Mouse (Mus musculus) MEL (cell line): ENCODE data around the gene Adap1. TPM values are rescaled to one million over a fixed set of nuclear protein-coding genes. Genes with fewer than 3 reads are reported as not detected.

Experiments
- DNase-seq: peaks from one replicate; pipeline ENCODE4 v3.0.0; 2011; ENCODE audit warnings: low read depth, low spot score
- H3K27ac ChIP-seq: 2 replicates; pipeline ENCODE4 v1.5.1; 2012; ENCODE audit warnings: low read depth, mild to moderate bottlenecking, control low read depth, low read length, moderate library complexity; ENCODE audit not compliant: control insufficient read depth
- H3K27me3 ChIP-seq, 2 experiments: fragments of 150-350 bp in 1 of 2; sonication (generic) in 1 of 2; 2 replicates each; pipeline ENCODE4 v1.6.1; 2012; ENCODE audit warnings: low read length in 2 of 2, mild to moderate bottlenecking in 2 of 2, improper control_type of control experiment in 1 of 2, moderate library complexity in 1 of 2; ENCODE audit not compliant: insufficient read depth in 2 of 2, control insufficient read depth in 1 of 2
- H3K36me3 ChIP-seq, 2 experiments: 2 replicates each; pipeline ENCODE4 v1.6.1; 2012 to 2014; ENCODE audit warnings: low read length in 2 of 2, improper control_type of control experiment in 1 of 2, inconsistent platforms in 1 of 2, mild to moderate bottlenecking in 1 of 2; ENCODE audit not compliant: insufficient read depth in 2 of 2, control insufficient read depth in 1 of 2
- H3K4me1 ChIP-seq, 2 experiments: fragments of 150-350 bp in 1 of 2; sonication (generic) in 1 of 2; 2 replicates each; pipeline ENCODE4 v1.6.1; 2012; ENCODE audit warnings: low read length in 2 of 2, improper control_type of control experiment in 1 of 2, mild to moderate bottlenecking in 1 of 2; ENCODE audit not compliant: insufficient read depth in 2 of 2, control insufficient read depth in 1 of 2
- H3K4me3 ChIP-seq, 2 experiments: fragments of 150-350 bp in 1 of 2; sonication (generic) in 1 of 2; 2 replicates each; pipeline ENCODE4 v1.5.1; 2012; ENCODE audit warnings: low read depth in 2 of 2, low read length in 2 of 2, mild to moderate bottlenecking in 2 of 2, moderate library complexity in 2 of 2, control low read depth in 1 of 2, improper control_type of control experiment in 1 of 2; ENCODE audit not compliant: control insufficient read depth in 1 of 2, insufficient read depth in 1 of 2
- H3K79me2 ChIP-seq: 2 replicates; pipeline ENCODE4 v1.6.1; 2012; ENCODE audit warnings: mild to moderate bottlenecking, low read length, moderate library complexity; ENCODE audit not compliant: control insufficient read depth, poor library complexity, insufficient read depth
- H3K9ac ChIP-seq: 2 replicates; pipeline ENCODE4 v1.6.1; 2012; ENCODE audit warnings: low read depth, mild to moderate bottlenecking, control low read depth, low read length, moderate library complexity; ENCODE audit not compliant: control insufficient read depth, poor library complexity, severe bottlenecking
- H3K9me3 ChIP-seq: fragments of 150-350 bp; sonication (generic); replicated peaks from 2 replicates; pipeline ENCODE4 v1.6.1; 2012; ENCODE audit warnings: mild to moderate bottlenecking, low read length, improper control_type of control experiment, moderate library complexity; ENCODE audit not compliant: insufficient read depth
- BHLHE40 ChIP-seq: IDR thresholded peaks from 2 replicates; pipeline ENCODE4 v1.6.1; 2012; ENCODE audit warnings: low read depth, mild to moderate bottlenecking, inconsistent platforms, low read length, improper control_type of control experiment, borderline replicate concordance
- CHD2 ChIP-seq: IDR thresholded peaks from 2 replicates; pipeline ENCODE4 v1.6.1; 2011; ENCODE audit warnings: low read length, improper control_type of control experiment
- CTCF ChIP-seq, 3 experiments: IDR thresholded peaks in 2 of 3; conservative IDR thresholded peaks in 1 of 3; 2 replicates each; pipeline ENCODE4 v1.5.1; 2011 to 2012; ENCODE audit warnings: low read length in 3 of 3, low read depth in 2 of 3, mild to moderate bottlenecking in 2 of 3, improper control_type of control experiment in 1 of 3, inconsistent platforms in 1 of 3, mixed read lengths in 1 of 3, moderate library complexity in 1 of 3; ENCODE audit not compliant: control insufficient read depth in 1 of 3, insufficient read depth in 1 of 3, poor library complexity in 1 of 3, severe bottlenecking in 1 of 3
- EP300 ChIP-seq, 2 experiments: IDR thresholded peaks; 2 replicates each; pipeline ENCODE4 v1.6.1; 2011; ENCODE audit warnings: improper control_type of control experiment in 2 of 2, low read length in 2 of 2, low read depth in 1 of 2, mild to moderate bottlenecking in 1 of 2
- HCFC1 ChIP-seq: IDR thresholded peaks from 2 replicates; pipeline ENCODE4 v1.6.1; 2012; ENCODE audit warnings: low read depth, mild to moderate bottlenecking, inconsistent platforms, low read length, improper control_type of control experiment, moderate library complexity
- KAT2A ChIP-seq: conservative IDR thresholded peaks from 2 replicates; pipeline ENCODE4 v1.6.1; 2012; ENCODE audit warnings: low read depth, low read length, improper control_type of control experiment, inconsistent platforms
- MAFK ChIP-seq: IDR thresholded peaks from 2 replicates; pipeline ENCODE4 v1.6.1; 2011; ENCODE audit warnings: low read depth, mild to moderate bottlenecking, low read length, improper control_type of control experiment, borderline replicate concordance
- MEF2A ChIP-seq: IDR thresholded peaks from 2 replicates; pipeline ENCODE4 v1.6.1; 2014; ENCODE audit warnings: low read depth, mild to moderate bottlenecking, inconsistent platforms, low read length, improper control_type of control experiment; ENCODE audit not compliant: poor library complexity, insufficient replicate concordance, severe bottlenecking; ENCODE audit errors: extremely low read depth
- MXI1 ChIP-seq: IDR thresholded peaks from 2 replicates; pipeline ENCODE4 v1.6.1; 2011; ENCODE audit warnings: mild to moderate bottlenecking, low read depth, low read length, improper control_type of control experiment
- MYB ChIP-seq: IDR thresholded peaks from 2 replicates; pipeline ENCODE4 v1.6.1; 2011; ENCODE audit warnings: mild to moderate bottlenecking, low read depth, low read length, improper control_type of control experiment
- POLR2AphosphoS5 ChIP-seq: IDR thresholded peaks from 2 replicates; pipeline ENCODE4 v1.6.1; 2012; ENCODE audit warnings: low read depth, borderline replicate concordance, mild to moderate bottlenecking, inconsistent platforms, low read length, moderate library complexity, mixed read lengths
- RAD21 ChIP-seq: IDR thresholded peaks from 2 replicates; pipeline ENCODE4 v1.6.1; 2011; ENCODE audit warnings: mild to moderate bottlenecking, low read depth, low read length, improper control_type of control experiment
- SIN3A ChIP-seq: IDR thresholded peaks from 2 replicates; pipeline ENCODE4 v1.6.1; 2012; ENCODE audit warnings: low read length, improper control_type of control experiment, inconsistent platforms
- SMC3 ChIP-seq: IDR thresholded peaks from 2 replicates; pipeline ENCODE4 v1.6.1; 2011; ENCODE audit warnings: low read depth, low read length, improper control_type of control experiment
- UBTF ChIP-seq: IDR thresholded peaks from 2 replicates; pipeline ENCODE4 v1.6.1; 2012; ENCODE audit warnings: low read depth, mild to moderate bottlenecking, inconsistent platforms, low read length, improper control_type of control experiment, moderate library complexity, borderline replicate concordance; ENCODE audit not compliant: insufficient read depth
- USF1 ChIP-seq: IDR thresholded peaks from 2 replicates; pipeline ENCODE4 v1.6.1; 2014; ENCODE audit warnings: low read depth, mild to moderate bottlenecking, inconsistent platforms, low read length, improper control_type of control experiment, moderate library complexity
- ZC3H11A ChIP-seq: IDR thresholded peaks from 2 replicates; pipeline ENCODE4 v1.6.1; 2012; ENCODE audit warnings: low read depth, mild to moderate bottlenecking, inconsistent platforms, low read length, improper control_type of control experiment
- polyA plus RNA-seq, 2 experiments: library from polyadenylated mRNA; stranded (reverse) in 1 of 2; unstranded in 1 of 2; fragments of >175 nt in 1 of 2; fragments of >200 nt in 1 of 2; gene quantifications; 2 replicates each; pipeline versions ENCODE4 v1.2.1 to v1.2.4; 2012; ENCODE audit warnings: low replicate concordance in 2 of 2, low read depth in 1 of 2; ENCODE audit not compliant: insufficient read length in 2 of 2, insufficient read depth in 1 of 2, missing spikeins in 1 of 2
- total RNA-seq: library from RNA; depleted of rRNA; stranded (reverse); fragments of 300-350 nt; gene quantifications from 2 replicates; pipeline ENCODE4 v1.2.3, GENCODE M21; 2012

Gene Adap1
- total and polyA plus RNA-seq, 3 experiments, result 52.9 to 59.8 TPM; not detected in 1

DNA sequence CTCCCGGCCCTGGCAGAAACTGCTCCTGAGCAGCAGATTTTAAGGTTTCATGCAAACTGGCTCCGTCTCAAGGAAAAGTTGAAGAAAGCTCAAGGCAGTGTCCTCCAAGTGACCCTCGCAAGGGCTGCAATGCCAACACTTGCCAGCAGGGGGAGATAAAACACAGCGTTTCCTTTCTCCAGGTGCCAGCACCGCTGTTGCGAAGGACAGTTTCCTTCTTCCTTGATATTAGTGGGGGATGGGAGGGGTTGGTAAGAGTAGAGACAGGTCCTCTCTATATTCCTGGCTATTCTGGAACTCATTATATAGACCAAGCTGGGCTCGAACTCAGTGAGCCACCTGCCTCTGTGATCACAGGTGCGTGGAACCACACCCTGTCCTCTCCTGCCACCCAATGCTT, 6.3 kb upstream of the Adap1 start:
- no peaks in the 10 kb centered on the region for H3K9me3 ChIP-seq
- no peaks in the 10 kb centered on the region for H3K36me3 ChIP-seq
- peaks cover 3 to 6% of the 10 kb centered on the region in 2 experiments; a peak in 2 of 4 replicates for H3K4me1 ChIP-seq
- no peak overlapping the region for H3K9ac ChIP-seq
- no peak overlapping the region for H3K4me3 ChIP-seq
- no peaks in the 10 kb centered on the region for H3K79me2 ChIP-seq
- H3K27me3 ChIP-seq, result no peaks in the 10 kb centered on the region
- DNase-seq, result peak; percentile 73
- no peak for TF ChIP-seq MAFK
- no peak for TF ChIP-seq KAT2A
- peak; percentile 95 to 99 (median 96) for TF ChIP-seq CTCF (IDR thresholded peaks at IDR 0.05 in 2 of 3, conservative IDR thresholded peaks at IDR 0.05 in 1 of 3; ENCODE audit: control insufficient read depth in 1 of 3, insufficient read depth in 1 of 3, low read depth in 2 of 3, low read length in 3 of 3, poor library complexity in 1 of 3, severe bottlenecking in 1 of 3)
- peak; percentile 78 for TF ChIP-seq ZC3H11A
- TF ChIP-seq RAD21, result peak; percentile 94
- no peak for TF ChIP-seq MYB
- TF ChIP-seq SMC3, result peak; percentile 82
- peak; percentile 42; the same call in 1 of the 2 replicates for TF ChIP-seq SIN3A
- peak; percentile 34; the same call in 1 of the 2 replicates for TF ChIP-seq BHLHE40
- TF ChIP-seq USF1, result no peak
- TF ChIP-seq HCFC1, result no peak
- TF ChIP-seq, all 39 proteins: peak for 6
- no peak overlapping the region for H3K27ac ChIP-seq

DNA sequence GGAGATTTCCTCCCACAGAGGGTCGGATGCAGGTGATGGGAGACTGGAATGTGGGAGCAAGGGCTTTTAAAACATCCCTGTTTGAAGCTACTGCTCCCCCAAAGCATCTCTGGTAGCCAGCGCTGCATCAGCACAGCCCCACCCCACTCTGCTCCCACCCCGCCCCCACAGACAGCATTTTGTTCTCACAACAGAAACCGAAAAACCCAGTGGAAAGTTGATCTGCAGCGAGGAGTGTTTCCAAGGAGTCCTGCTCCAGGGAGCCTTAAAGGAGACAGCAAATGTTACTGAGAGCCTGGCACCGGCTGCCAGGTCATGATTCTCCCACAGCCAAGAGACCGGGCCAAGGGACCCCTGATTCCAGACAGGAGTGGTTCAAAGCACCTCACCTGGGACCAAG, 5.3 kb upstream of the Adap1 start:
- Histone ChIP-seq H3K4me1 (peaks cover 3 to 15% of the 10 kb centered on the region in 2 experiments; a peak in 3 of 4 replicates), H3K9me3 (no peaks in the 10 kb centered on the region), H3K27ac (no peak overlapping the region), H3K36me3 (peaks cover 0 to 3% of the 10 kb centered on the region in 2 experiments; a peak in 1 of 4 replicates), H3K9ac (no peak overlapping the region), H3K4me3 (no peak overlapping the region), H3K79me2 (no peaks in the 10 kb centered on the region), H3K27me3 (no peaks in the 10 kb centered on the region)
- no peak for TF ChIP-seq ZC3H11A
- no peak for TF ChIP-seq POLR2AphosphoS5
- no peak for TF ChIP-seq MEF2A
- no peak for TF ChIP-seq USF1
- TF ChIP-seq EP300 (IDR thresholded peaks at IDR 0.05; ENCODE audit: low read depth in 1 of 2, low read length in 2 of 2), result no peak
- TF ChIP-seq CHD2, result no peak
- TF ChIP-seq MXI1, result no peak
- no peak for TF ChIP-seq UBTF
- no peak for DNase-seq
